Mouse (Mus musculus) left cerebral cortex, adult 8-10 months (tissue): Measurements from ENCODE around the gene Abraxas2. TPM values are rescaled to one million over a fixed set of nuclear protein-coding genes. Genes with fewer than 3 reads are reported as not detected.

Experiments used
- DNase-seq, 2 experiments: peaks; one replicate each; pipeline ENCODE4 v3.0.0; 2022; ENCODE audit warnings: low spot score in 2 of 2
- total RNA-seq, 4 experiments: library from RNA; stranded (reverse); gene quantifications; 2 replicates each; pipeline ENCODE4 v1.2.4; 2022

The Abraxas2 gene
- total RNA-seq, 4 experiments from 2014 or later, result 28.0 to 31.7 (median 29.1) TPM

DNA sequence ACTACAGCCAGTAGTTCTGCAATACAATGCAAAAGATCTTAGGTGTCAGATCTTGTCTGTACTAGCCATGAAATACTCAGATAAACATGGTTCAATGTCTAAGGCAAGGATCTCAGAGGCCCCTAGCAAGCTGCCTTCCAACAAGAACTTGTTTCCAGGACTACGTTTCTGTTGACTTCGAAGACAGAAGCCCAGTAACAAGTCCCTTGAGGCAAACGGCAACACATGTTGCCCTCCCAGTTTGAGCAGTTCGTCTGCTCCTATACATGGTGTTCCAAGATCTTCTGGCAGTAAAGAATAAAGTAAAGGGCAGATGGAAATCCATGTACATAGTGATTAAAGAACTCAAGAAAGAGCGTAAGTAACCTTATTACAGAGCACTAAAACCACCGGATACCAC is 5.7 kb upstream of the Abraxas2 start:
- no peak for DNase-seq

DNA sequence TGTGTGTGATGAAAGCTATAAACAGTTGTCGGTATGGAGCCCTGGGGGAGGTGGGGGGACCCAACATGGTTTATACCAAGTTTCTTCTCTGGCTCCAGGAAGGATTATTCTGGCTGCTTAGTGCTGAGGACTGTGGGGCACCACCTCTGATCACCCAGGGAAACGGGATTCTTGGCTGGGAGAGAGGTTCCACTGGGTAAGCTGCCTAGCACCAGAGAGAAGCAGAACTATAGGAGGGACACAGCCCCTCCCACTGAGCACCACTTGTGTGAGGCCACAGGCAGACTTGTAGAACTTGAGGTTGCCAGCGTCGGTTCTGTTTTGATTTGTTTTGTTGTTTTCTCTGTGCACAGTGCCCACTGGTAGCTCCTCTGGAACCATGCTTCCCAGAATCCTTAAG is 5.1 kb upstream of the Abraxas2 start:
- DNase-seq, result no peak

DNA sequence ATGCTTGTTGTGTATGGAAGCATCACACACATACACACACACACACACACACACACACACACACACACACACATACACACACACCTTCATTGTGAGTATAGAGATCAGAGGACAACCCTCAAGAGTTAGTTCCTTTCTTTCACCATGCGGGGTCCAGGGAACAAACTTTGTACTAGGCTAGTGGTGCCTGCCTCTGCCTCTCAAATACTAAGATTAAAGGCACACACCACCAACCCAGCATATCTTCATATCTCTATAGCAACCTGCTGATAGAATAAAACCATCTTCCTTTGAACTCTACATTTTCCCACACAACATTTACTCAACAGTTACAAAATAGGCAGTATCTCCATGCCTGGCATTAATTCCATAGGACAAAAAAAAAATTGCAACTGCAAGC is 2.9 kb upstream of the Abraxas2 start:
- no peak for DNase-seq

DNA sequence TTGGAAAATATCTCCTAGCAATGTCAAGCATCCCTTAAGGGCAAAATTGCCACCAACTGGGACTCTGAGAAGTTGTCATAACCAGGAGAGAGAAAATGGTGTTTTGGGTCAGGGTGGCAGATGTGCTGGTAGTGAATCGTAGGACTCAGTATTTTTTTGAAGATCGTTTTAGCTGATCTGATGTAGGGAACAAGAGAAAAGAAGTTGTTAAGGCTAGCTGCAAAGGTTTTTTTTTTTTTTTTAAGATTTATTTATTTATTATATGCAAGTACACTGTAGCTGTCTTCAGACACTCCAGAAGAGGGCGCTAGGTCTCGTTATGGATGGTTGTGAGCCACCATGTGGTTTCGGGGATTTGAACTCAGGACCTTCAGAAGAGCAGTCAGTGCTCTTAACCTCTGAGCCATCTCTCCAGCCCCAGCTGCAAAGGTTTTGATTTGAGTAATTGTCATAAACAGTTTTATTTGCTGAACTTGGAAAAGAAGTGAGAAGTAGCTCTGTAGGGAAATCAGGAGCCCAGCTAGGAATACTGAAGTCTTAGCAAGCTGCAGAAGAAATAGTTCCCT is 899 bp upstream of the Abraxas2 start:
- DNase-seq, result no peak

DNA sequence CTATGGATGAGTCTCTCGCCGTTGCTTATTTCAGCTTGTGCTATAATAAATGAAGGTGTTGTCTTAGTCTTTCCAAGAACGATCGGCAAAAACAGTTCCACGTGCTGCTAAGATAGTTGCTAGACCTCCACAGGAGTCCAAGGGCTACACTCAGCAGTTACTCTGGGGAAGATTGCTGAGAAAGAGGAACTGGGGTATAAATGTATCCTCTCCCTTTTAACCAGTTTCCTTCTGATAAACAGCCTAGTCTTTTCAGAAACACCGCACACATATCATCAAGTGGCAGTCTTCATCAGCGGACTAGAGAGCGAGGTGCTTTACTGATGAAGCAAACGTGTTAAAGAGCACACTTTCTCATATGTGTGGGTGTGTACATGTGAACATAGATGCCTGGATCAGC is 7.3 kb downstream of the Abraxas2 start:
- DNase-seq, result no peak

DNA sequence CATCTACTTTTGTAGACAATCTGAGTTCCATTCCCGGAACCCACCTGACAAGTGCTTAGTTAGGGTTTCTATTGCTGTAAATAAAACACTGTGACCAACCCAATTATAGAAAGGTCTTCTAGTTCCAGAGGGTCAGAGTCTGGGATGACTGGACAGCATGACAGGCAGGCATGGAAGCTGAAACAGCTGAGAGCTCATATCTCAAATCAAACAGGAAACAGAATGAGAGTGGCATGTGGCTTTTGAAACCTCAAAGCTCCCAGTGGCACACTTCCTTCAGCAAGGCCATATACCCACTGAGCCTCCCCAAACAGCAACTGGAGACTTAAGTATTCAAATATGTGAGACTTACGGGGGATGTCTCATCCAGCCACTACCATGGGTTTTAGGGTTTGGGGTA is 14.0 kb downstream of the Abraxas2 start:
- DNase-seq, result no peak

DNA sequence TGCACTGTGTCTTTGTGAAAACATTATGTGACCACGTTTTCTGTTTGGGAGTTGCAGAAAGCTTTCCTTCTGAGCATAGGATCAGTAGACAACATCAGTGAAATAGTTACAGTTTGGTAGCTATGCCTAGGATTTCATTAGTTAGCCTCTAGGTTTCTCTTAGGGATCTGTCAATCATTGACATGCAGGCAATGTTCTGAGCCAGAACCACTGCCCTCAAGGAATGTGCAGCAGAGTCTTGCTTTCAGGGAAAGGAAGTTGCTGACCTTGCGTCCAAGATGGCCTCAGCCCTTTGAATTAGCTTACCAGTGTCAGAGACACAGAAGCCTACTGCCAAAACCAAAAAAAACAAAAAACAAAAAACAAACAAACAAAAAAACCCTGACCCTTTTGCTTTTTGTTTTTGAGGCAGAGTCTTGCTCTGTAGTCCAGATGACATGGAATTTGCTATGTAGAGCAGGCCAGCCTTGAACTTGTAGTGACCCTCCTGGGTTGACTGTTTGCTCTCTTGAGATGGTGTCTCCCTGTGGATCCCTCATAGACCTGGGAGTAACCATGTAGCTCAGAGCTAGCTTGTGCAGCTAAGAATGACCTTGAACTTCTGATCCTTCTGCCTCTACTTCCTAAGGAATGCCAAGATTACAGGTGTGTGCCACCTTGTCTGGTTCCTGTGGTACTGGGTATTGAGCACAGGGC is 16.5 kb downstream of the Abraxas2 start:
- no peak for DNase-seq

DNA sequence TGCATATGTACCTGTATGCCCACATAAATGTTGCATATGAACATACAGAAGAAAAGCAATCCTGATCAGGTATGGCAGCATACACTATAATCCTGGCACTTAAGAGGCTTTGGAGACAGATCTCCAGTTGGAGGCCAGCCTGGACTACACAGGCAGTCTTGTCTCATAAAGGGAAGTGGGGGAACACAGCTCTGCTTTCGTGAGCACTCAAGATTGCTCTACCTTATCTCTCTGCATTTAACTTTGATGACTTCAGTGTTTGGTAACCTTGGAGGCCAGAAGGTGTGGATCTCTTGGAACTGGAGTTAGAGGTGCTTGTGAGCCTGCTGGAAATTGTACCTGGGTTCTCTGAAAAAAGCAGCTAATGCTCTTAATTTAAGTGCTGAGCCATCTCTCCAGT is 21.3 kb downstream of the Abraxas2 start:
- DNase-seq, result no peak

DNA sequence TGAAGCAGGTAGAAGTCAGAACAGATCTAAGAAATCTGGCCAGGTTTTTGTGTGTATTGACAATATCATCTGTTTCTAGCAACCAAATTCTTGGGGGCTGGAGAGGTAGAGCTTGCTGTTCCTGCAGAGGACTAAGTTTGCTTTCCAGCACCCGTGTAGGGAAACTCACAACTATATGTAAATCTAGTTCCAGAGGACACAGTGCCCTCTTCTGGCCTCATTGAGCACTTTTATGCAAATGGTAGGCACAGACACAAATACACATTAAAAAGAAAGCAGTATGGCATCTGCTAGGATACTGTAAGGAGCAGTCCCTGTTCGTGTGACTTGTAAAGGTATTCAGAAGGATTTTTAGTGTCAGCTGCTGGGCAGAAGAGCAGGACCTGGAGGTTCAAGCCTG is 23.3 kb downstream of the Abraxas2 start:
- DNase-seq, result no peak

DNA sequence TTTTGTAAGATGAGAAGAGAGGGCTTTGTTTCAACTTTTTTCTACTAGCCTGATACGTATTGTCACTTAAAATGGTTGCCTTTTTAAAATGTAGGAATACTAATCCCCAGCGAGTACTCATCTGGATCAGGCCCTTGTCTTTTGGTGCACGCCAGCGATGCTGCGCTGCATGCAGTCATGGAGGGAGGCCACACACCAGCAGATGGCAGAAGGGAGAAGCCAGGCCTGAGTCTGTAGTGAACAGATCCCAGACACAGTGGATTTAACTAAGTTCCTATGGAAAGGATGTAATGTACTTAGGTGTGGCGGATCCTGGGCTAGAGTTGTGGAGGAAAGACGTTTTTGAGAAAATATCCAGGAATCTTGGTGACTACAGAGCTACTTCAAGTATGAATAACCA is 25.0 kb downstream of the Abraxas2 start:
- no peak for DNase-seq

DNA sequence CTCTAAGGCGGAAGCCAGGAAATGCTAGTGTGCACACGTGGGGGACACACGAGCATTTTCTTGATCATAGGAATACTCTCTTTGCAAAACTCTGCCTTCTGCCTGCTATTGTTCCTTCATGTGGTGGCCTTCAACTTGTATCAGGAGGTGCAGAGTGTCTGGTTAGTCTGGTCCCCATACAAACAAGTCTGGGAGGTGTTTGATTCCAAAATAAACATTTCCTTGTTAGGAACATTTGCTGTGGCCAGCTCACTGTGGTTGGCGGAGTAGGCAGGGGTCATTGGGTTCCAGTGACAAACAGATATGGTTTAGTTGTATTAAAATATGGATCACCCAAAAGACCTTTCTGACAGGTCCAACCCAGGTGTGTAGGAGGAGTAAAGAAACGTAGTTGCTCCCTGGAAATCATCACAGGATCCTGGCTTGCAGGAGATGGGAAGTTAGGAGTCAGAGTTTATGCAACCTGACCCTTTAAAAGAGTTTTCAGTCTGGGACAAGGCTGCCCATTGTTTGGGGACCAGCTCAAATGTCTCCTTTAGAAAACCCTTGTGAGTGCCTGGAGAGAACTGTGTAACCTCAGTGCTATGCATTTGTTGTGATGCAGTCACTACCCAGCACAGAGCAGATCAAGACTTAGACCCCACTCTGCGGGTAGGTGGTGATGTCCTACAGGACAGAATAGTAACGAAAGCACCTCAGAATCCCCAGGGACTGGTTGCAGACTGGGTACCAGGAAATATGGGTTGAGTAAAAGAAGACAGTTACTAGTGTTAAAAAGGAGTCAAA is 28.2 kb downstream of the Abraxas2 start:
- no peak for DNase-seq

DNA sequence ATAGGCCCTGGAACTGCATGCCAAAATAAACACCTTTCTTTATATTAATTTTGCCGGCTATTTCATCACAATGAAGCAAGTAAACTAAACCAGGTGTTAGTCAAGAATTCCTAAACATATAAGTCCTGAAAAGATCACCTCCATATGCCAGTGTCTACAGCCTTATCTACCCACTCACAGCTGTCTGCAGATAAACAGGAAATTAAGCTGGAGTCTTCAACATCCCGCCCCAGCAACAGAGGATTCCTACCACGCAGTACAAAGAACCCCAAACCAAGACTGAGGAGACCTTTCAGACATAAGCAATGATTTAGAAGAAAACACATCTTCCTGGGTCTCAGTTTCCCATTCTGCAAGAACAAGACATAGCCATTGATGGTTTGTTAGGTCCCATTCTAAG is 29.0 kb downstream of the Abraxas2 start:
- DNase-seq, result no peak

DNA sequence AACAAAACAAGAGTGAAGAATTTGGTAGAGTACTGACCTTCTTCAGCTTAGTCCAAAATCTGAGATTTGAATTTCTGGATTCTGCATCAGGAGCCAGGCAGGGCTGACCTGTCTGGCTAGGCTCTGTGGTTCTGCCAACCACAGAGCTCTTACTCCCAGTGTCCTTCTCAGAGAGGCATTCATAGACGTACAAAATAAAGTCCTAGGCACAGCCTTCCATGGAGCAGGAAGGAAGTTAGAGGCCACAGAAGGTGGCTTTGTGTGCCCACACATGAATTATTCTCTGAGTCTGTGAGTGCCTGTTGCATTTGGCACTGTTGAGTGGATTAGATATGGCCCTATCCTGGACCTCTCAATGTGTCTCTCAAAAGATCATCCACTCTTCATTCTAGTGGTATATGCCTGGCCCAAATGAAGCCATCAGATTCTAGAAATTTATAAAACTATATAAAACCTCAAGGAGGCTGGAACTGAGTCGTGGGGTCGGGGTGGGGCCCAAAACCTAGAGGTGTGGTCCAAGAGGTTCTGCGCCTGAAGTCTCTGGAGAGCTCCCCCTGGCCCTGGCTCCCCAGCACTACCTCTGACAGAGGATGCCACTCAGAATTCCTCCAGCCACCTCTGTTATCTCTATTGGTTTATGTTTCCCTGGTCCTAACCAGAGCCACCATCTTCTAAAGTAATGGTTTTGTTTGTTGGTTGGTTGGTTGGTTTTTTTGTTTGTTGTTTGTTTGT is 29.7 kb downstream of the Abraxas2 start:
- no peak for DNase-seq

DNA sequence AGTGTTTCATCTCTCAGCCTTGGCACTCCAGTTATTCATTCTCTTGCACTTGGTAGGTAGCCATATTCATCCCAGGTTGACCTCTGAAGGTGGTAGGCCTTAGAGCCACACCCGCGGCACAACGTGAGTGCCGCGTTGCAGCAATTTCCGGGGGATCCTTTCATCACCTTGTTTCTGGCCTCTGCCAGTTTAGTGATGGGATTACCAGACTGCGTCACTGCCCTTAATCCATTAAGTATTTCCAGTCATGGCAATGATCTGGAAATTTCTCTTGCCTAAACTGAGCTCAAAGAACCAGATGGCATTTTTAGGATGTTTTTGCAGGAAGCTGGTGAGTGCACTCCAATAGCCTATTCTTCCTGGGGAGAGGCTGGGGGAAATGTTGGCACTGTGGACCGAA is 30.7 kb downstream of the Abraxas2 start:
- DNase-seq, result no peak

DNA sequence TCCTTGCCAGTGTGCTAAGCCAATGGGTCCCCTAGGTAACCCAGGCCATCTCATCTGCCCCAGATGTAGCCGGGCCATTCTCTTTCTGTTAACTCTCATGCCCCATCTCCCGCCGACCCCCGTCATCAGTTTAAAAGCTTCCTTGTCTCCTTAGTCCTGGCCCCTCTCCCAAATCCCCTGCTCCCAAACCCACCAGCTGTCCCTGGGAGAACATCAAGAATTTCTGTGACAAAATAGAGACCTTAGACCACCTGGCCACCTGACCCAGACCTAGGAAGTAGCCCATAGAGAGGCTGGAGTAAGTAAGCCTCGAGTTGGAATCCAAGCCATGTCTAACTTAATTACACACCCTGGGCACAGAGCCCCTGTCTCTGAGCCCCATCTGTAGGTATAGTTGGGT is 31.2 kb downstream of the Abraxas2 start:
- no peak for DNase-seq

DNA sequence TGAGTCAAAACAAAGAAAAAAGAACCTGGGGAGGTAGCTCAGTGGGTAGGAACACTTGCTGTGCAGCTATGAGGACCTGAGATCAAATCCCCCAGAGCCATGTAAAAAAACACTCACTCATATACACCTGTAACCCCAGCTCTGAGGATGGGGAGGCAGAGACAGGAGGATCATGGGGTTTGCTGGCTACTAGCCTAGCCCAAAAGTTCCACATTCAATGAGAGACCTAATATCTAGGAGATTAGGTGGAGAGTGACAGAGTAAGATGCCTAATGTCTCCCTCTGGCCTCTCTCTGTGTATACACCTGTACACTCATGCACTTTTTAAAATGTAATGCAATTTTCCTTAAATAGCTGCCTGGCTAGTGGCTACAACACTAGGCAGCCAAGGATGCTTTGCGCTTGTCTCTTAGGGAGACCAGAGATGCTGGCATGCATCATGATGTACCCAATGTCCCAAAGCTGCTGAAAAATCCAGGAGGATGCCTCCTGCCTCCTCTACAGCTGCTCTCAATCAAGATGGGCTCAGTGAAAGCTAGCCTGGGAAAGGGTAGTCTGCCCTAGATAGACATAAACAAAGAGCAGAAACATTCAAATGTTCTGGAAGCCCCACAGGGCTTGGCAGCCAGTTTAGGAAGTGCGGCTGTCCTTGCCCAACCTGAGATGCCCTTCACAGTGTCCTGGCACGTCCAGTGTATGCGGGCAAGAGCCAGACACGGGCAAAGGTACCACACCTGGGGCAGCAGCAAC is 32.7 kb downstream of the Abraxas2 start:
- DNase-seq, result no peak

DNA sequence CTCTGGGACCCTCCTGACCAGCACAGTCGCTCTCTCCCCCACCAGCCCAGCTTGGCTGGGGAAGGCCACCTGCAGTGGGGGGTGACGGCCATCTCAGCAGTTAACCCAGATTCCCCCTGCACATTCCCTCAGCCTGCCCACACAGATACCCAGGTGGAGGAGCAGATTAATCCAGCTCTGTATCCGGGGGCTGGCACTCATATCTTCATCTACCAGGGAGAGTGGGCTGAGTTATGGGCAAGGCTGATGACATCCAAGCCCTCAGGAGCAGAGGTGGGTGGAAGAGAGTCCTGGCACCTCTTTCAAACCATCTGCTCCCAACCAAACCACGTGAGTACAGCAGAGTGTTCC is 33.3 kb downstream of the Abraxas2 start:
- DNase-seq, result no peak

DNA sequence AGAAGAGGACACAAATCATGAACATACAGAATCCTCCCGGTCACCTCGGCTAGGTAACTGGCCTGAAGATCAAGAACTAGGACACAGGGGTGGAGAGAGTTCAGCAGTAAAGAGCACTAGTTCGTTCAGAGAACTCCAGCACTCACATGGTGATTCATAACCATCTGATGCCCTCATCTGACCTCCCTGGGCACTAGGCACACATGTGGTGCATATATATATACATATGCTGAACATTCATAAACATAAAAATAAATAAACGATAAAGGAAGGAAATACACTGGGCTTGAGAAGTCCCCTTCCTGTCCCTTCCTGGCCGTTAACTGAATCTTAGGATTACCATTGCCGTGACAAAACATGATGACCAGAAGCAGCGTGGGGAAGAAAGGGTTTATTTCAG is 33.8 kb downstream of the Abraxas2 start:
- no peak for DNase-seq

DNA sequence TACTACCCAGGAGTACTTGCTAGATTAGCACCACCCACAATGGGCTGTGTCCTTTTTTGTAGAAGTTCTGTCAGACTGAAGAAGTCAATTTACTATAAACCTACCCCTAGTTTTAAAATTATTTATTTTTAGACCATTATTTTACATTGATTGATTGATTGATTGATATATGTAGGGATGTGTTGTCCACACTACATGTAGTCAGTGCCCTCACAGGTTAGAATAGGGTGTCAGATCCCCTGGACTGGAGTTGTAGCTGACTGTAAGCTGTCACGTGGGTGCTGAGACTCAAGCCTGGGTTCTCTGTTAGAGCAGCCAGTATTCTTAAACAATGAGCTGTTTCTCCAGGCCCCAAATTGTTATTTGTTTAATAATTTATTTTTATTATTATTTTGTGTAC is 34.3 kb downstream of the Abraxas2 start:
- DNase-seq, result no peak

DNA sequence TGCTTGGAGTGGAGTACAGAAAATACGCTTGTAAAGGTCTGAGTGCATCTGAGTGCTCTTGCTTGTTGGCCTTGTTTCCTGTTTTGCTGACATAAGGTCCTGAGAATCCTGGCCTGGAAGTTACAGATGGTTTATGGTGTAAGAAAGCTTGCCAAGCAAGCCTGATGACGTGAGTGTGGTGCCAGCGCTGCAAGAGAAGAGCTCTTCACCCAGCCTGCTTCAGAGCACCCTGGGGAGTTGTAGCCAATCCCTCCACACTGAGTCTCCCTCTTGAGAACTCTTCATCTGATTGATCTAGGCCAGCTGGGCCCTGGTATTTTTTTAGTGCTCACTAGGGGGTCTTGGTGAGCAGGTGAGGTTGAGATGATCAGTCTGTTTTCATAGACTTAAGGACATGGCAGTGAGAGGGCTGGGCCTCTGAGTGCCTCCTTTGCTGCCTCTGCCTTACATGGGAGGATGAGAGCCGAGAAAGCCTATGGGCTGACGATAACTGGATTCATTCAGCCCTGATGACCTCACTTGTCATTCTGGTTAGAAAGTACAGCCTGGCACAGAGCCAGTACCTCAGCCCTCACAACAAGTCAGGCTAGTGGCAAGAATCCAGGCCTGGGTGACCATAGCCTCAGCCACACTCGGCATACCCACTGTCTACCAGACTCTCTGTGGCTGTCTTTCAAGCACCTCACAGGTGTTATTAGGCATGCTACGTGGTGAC is 36.0 kb downstream of the Abraxas2 start:
- DNase-seq, result no peak
